20 mouse cellular contexts compared by ENCODE assay signal in genomic region chr4:52821375-52821774, GRCm38 (mm10). TPM values are rescaled to one million over a fixed set of nuclear protein-coding genes. Genes with fewer than 3 reads are reported as not detected.
"Had no signal": no experiment of that assay in that cellular context is flagged by ENCODE, and none has a peak within 500 bp of the region (broad histone marks: within the 10 kb centered on the region; RNA-seq: fewer than 3 reads in every experiment).

No protein-coding gene starts in this region.

- H3K27ac ChIP-seq: liver, embryonic 13.5 days; stomach, embryonic 15.5 days had no signal

- DNase-seq: kidney, adult 18-20 months; kidney, adult 9 months; kidney, postnatal 25 days; liver, embryonic 13.5 days; lung, adult 2 months; lung, postnatal 14 days; lung, postnatal 4 days; midbrain, embryonic 14.5 days; right cerebral cortex, postnatal 14 days; spleen, adult 18-20 months; thymus, postnatal 25 days had no signal

- H3K4me3 ChIP-seq: liver, embryonic 13.5 days; stomach, embryonic 15.5 days had no signal

RNA-seq across cellular contexts. Expression of gene Olfr275, which starts 7.0 kb away (rescaled TPM):
- total RNA-seq: layer of hippocampus, postnatal 10 days; left cerebral cortex, adult 18-20 months; left cerebral cortex, postnatal 10 days; left cerebral cortex, postnatal 36 days; liver, adult 2 months; megakaryocyte progenitor cell, adult 5-6 weeks; megakaryocyte-erythroid progenitor cell, adult 5-6 weeks; midbrain, postnatal 0 days had no signal

RNA-seq across cellular contexts. Expression of gene Olfr273, which starts 37.7 kb away (rescaled TPM):
- total RNA-seq: layer of hippocampus, postnatal 10 days; left cerebral cortex, adult 18-20 months; left cerebral cortex, postnatal 10 days; left cerebral cortex, postnatal 36 days; liver, adult 2 months; megakaryocyte progenitor cell, adult 5-6 weeks; megakaryocyte-erythroid progenitor cell, adult 5-6 weeks; midbrain, postnatal 0 days had no signal
